Mouse (Mus musculus) G1E-ER4 (cell line): Measurements from ENCODE around the gene Itpr1. TPM values are rescaled to one million over a fixed set of nuclear protein-coding genes. Genes with fewer than 3 reads are reported as not detected.

Experiments used
- GATA1 ChIP-seq: IDR thresholded peaks from one replicate; pipeline ENCODE4 v1.8.0; 2012; ENCODE audit warnings: low read length, inconsistent platforms
- polyA plus RNA-seq: library from polyadenylated mRNA; stranded (reverse); fragments of >175 nt; gene quantifications from 2 replicates; pipeline ENCODE4 v1.2.3, GENCODE M21; 2012

The Itpr1 gene
- polyA plus RNA-seq, 1 experiment: 6.0 TPM

DNA sequence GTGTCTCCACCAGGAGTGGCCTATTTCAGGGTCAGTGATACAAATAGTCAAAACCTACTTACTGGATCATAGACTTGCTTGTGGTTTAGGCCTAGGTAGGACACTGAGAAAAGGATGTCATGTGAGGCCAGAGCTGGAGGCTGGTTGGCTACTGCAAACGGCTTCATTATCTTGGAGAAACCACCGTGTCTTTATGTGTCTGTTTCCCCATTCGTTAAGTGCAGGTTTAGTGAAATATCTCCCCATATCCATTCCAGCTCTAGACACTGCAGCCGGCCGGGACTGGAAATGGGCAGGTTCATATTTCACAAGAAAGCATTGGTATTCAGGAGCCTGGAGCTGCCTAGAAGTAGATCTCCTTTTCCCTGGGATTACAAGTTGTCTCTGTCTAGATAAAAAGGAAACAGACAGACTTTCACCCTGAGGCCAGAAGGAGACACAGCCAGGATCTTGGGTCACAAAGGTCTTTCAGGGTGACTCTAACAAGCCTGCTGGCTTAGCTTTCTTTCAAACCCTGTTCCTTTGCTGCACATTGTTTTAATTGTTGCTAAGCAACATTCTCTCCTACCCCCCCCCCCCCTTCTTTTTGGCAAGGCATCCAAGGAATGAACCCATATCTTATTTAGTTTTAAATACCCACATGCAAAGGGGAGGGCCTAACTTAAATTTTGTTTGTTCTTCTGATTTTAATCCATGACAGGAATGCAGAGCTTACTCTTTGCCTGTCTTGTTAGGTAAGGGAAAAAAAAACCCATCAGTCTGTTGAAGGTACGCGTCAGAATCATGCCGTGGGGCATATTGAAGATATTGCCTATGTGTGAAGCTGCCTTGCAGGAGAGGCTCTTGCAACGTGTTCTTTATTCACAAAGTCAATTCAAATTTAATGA, 36.4 kb downstream of the Itpr1 start:
- TF ChIP-seq GATA1: no peak

DNA sequence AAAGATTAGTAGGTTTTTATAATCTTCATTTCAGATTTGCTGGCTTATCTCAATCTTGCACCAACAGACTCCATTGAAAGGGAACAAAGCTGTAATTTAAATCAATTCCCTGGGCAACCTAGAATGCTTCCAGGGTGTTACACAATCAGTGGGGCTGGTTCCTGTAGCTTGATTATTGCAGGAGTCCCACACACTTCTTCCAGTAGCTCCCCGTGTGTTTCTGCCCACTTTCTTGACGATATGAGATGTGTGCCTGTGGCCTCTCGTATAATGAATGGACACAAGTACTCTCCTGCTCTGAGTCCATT, 37.0 kb downstream of the Itpr1 start:
- no peak for TF ChIP-seq GATA1

DNA sequence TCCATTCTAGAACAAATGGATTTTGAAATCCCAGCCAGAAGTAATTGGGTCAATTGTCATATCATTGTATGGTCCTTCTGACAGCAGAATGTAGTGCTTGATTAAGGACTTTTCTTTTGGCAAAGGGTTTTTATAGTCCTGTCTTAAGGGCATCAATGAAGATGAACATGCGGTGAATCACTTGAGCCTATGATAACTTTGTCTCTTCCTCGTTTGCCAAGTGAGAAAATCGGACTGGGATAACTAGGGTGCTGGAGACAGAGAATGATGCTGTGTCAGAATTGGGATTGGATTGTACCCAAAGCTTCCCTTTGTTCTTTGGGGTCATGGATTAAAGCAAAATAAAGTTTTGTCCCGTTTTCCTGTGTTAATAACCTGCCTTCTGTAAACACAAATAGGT, 37.5 kb downstream of the Itpr1 start:
- no peak for TF ChIP-seq GATA1

DNA sequence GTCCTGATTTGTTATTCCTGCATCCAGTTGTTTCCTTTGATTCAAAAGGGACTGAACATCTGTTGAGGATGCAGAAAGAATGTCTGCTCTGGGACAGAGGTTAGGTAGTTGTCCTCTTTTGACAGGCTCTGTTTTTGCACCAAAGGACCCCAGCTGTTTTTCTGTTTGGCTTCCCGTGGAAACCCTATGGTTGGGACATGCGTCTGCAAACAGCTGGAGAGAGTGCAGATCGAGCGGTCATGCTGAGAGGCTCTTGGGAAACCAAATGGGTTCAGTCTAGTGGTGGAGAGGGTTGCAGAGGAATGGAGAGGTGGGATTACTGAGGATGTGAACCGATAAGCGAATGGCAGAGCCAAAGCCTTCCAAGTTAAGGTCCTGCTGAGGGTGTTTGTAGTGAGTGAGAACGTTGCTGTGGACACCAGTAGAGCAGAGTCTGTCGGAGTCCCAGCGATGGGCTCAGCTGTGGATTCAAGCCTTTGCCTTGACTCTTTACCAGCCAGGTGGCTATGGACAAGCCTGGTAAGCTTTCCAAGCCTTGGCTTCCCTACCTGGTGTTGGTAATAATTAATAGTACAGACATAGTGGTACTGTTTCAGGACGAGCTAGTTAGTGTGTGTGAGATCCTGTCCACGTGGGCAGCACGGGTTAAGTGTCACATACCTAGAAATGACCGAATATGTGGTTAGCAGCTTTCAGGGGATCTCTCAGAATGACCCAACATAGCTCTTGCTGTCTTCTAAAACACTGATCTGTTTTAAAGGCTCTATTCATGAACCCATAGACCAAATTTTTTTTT, 39.9 kb downstream of the Itpr1 start:
- TF ChIP-seq GATA1: no peak

DNA sequence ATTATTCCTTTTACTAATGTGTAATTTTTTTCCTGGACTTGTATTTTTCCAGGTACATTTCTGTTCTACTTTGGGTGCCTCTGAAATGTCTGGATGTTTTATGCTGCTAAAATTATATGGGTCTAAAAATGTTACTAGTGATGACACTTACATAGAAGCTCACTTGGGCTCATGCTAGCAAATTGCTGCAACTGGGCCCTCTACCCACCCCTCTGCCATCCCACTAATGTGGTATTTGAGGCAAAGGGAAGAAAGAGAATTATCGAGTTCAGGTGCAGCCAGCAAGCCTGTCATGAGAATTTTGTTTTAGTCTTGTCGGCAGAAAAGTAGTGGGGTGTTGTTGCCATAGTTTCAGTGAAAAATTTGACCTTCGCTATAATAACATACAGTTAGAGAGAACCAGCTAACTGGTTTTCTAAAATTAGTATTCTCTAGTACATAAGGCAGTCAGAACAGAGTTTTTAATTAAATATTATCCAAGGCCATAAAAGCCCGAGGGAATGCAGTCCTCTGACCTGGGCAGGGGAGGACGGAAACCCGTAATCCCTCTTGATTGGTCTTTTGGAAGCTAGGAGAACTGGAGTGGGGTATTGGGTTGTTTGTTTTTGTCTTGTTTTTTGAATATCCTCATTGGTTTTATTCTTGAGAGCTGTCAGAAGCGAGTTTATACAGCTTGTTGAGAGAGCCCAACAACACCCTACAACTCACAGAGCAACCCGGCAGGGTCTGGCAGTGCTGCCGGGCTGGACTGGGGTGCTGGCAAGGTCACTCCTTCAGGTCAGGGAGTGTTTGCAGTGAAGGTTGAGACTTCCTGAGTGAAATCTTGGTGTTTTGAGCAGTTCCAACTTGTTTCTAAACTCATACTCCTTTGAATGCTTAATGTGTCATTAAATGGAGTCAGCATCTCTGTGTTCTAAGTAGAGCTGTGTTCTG, 41.5 kb downstream of the Itpr1 start:
- no peak for TF ChIP-seq GATA1

DNA sequence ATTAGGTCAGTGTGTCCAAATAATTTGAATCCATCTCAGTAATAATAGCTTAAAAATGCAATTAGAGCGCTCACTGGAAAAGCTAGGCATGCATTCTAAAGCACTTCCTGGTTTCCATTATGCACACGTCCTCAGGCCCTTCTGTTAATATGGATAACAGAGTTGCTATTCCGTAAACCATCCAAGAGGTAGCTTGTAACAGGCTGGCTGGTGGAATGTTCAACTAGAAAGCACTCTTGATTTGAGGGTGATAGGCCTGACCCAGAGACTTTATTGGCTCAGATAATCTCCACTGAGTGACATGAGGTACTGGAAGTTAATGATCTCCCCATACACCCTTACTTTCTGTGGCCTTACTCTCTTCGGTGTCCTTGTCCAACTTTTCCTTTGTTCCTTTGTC, 43.0 kb downstream of the Itpr1 start:
- TF ChIP-seq GATA1: no peak

DNA sequence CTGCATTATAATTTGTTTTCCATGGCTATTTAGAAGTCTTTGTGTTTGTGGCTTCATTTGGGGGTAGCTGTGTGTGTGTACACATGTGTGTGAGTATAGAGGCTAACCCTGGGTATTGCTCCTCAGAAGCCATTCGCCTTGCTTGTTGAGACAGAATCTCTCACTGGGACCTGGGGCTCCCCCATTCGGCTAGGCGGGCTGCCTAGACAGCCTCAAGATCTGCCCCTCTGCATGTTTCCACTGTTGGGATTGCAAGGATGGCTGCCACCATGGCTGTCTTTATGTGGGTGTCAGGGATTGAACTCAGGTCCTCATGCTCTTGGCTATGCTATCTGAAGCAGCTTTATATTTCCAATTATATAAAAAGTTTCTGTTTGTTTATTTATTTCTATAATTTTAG, 44.3 kb downstream of the Itpr1 start:
- TF ChIP-seq GATA1: no peak

DNA sequence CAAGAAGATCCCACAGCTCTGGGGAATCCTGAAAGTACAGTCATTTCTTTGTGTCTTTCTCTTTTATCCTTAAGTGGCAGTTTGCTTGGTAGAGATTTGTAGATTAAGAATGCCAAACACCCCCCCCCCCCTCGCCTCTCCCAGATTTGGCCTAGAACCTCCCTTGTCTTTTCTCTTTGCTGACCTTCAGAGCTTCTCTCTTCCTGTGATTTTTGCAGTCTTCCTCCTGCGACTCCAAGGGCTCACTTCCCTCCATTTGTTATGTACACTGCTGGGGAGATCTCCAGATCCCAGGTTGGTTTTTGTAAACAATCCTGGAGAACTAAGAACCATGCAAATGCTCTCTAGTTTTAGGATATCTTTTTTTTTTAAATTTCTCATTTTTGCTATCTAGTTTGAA, 45.7 kb downstream of the Itpr1 start:
- TF ChIP-seq GATA1: no peak

DNA sequence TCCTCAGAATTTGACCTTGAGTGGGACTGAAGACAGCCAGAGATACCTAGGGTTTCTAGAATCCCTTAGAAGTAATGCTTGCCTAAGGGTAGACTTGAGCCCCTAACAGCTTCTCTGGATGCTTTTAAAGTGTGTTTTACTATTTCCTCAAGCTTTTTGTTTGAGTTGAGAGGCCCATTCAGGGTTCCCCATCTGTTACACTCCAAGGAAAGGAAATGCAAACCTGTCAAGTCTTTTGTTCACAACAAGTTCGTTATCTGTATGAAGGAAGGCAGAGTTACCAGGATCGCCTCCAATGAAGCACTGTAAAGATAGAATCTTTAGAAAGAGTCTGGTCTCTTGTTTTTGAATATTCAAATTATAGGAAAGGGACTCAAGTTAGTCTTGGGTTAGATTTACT, 46.8 kb downstream of the Itpr1 start:
- TF ChIP-seq GATA1: no peak

DNA sequence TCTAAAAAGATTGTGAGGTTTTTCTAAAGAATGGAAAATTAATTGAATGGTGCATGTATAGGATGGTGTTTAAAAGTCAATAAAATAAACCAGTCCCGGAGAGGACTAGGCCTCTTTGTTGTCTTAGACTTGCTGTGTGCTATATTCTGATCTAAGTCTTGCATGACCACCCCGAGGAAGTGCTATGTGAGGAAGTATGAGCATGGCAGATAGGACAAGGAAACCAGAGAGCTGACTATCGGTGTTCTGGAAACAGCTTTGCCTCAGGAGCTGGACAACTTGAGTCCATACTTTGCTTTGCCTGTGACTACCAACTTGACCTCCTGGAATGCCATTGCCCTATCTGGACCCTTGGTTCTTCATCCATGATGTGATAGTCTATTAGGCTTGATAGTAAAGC, 48.6 kb downstream of the Itpr1 start:
- TF ChIP-seq GATA1: no peak

DNA sequence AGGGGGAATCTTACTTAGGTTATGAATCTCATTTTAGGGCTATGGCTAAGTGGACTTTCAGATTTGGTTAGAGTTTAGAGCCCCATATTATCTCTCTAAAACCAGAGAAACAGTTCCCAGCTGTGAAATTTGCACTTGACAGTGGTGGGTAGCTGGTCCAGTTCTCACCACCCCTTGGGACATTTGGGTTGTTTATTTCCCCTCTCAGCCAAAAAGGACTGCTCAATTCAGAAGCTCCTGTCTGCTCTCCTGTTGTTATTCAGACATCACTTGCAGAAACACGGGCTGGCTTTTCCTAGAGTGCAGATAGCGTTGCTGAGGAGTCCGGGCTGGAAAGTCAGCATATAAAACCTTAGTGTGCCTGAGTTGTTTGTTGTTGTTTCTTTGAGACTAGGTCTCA, 51.3 kb downstream of the Itpr1 start:
- TF ChIP-seq GATA1: no peak

DNA sequence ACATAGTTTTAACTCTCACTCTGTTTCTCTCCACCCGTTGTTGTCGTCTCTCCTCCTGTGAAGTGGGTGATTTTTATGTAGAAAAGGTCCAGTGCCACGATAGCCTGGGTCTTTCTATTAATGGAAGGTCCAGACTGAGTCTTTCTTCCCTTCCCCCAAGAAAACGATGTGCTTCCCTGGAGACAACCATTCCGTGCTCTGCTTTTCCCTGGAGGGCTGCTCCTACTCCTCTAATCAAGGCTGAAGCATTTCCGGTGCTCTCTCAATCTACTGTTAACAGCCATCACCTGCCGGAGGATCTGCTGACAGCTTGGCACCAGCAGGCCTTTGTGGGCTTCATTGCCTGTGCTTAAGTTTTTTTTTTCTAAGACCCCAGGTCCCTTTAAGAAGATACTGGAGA, 60.6 kb downstream of the Itpr1 start:
- no peak for TF ChIP-seq GATA1

DNA sequence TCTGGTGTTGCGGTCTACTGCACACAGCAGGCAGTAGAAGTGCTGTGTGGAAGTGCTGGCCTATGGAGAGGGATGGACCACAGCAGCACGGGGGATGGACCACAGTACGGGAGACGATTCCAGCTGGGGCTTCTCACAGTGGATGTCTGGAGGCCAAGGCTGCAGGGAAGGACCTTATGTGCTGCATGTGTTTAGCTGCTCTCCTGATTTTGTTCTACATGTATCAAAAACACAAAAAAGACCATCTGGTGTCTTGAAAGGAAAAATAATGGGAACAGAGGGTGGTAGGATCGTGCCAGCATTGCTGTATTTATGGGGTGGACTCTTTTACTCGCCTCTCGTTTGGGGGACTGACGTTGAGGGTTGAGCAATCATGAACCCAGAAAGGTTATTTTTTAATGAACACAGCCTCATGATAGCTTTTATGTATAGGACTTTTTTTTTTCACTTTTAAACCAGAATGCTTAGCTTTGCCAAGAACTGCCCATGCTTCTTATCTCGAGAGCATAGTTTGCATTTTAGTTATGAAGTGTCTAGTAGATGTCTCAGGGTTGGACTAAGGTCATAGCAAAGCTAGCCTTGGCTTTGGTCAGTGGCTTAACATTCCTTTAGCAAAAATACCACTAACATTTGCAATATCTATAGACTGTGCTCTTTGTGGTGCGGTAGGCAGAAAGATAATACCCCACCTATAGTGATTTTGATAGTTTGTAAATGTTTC, 61.6 kb downstream of the Itpr1 start:
- TF ChIP-seq GATA1: no peak

DNA sequence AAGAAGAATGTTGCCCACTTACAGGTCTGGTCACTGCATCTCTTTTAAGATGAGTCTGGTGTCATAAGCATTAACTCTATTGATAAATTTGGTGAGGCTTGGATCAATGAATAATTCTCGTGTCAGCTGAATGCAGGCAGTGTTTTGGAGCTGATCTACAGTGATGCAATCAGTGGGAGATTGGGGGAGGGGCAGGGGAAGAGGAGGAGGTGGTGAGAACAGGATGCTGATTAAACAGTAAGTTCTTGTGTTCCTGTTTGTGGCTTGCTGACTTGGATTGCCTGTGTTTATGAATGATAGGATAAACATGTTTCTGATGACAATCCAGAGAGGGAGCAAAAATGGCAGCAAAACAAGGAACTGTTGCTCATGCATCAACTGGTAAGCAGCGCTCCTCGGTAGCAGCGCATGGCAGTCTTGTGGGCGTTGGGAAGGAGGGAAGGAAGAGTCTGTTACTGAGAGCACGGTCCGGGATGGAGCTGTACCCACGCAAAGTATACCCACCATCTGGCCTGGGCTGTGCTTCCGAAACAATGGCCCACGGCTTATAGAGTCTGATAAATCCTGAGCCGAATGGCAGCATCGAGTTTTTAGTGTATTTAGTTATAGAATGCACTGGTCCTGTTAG, 64.1 kb downstream of the Itpr1 start:
- TF ChIP-seq GATA1: no peak

DNA sequence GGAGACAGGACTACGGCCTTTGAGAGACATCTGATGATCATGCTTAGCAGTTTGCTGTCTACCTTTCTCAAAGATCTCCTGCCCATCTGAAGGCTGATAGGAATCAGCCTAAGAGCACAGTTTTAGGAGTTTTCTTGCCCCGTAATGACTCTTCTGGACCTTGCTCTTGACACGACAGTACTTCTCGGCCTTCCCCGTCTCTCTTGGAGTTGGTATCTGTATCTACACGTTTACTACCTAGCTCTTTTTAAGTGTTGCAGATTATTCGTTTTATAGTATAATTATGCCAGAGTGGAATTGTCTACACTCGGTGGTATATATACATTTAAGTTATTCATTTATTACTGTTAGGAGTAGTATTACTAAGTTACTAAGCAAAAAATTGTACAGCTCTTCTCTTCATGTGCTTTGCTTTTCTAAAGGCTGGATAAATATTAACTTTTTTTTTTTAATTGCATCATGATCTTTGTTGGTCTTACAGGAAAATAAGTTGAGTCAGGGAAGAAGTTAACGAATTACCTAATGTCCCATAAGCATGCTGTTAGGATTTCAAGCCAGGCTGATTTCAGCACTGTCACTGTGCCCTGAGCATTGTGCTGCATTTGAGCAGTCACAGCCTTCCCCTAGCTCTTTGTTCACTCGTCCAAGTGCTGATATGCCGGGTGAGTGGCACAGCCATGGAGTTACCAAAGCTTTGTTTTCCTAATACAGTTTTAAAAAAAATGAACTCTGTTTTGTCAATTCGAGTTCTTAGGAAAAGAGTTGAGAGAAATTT, 64.9 kb downstream of the Itpr1 start:
- TF ChIP-seq GATA1: no peak
